Mouse (Mus musculus): Measurements from ENCODE around the gene Lca5. TPM values are rescaled to one million over a fixed set of nuclear protein-coding genes. Genes with fewer than 3 reads are reported as not detected.

Lca5 gene
- 6.0 TPM for polyA plus RNA-seq (2015; fragmentation: Illumina TruSeq; extraction: RNeasy Lipid Tissue Mini Kit (QIAGEN cat#74804); ENCODE audit: insufficient read depth, low replicate concordance)

DNA sequence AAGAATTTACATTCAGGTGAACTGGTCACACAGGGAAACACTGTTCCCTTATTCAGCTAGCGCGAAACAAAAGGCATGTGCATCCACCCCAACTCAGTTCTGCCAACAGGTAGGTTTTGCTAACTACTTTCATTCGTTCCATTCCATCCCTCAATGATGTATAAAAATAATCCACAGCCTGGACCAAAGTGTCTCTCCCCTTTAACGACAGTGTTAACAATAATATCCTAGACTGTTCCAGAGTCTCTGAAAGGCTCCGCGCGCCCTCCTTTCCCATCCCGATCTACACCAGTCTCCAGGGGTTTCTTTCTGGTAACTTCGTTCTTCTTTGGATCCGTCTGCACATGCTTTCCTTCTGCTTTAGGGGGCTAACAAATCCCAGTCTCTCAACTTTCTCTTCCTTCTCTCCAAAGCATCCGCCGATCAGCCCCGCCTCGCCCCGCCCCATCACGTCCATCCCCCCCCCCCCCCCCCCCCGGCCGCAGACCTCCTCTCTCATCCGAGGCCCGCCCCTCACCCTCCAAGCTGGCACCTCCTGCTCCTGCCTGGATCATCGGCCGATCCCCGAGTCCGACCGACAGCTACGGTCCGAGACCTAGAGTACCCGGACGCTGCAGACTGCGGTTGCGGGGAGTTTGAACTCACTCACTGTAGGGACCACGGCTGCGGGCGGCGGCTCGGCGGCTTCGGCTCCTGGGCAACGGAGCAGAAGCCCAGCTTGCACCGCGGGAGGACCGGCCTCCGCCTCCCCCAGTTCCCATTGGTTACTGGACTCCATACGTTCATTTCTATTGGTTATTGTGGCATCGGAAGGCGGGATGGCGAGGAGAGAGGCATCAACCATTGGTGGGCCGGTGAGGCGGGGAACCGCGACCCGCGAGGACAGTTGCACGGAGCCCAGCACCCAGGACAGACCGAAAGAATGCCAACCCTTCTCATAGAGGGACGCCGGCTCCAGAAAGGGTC is at the start of gene Lca5:
Gene Lca5 (minus strand): TSS at position 736 of the 966 bp plus-strand sequence.

Other genes starting within 250 kb of the Lca5 start
- 13.6 TPM for gene Sh3bgrl2, start 107.2 kb upstream of the Lca5 start, polyA plus RNA-seq (2015; fragmentation: Illumina TruSeq; extraction: RNeasy Lipid Tissue Mini Kit (QIAGEN cat#74804); ENCODE audit: insufficient read depth, low replicate concordance)

Data from spleen, adult 10 weeks (tissue).